Mouse (Mus musculus): Measurements from ENCODE around the gene Cyfip2. TPM values are rescaled to one million over a fixed set of nuclear protein-coding genes. Genes with fewer than 3 reads are reported as not detected.

Cyfip2 gene
- polyA plus RNA-seq, 1 experiment from 2014 or later: 67.1 TPM

- peaks cover 60% of the 10 kb centered on the region for H3K36me3 ChIP-seq (ENCODE audit: inconsistent target)
- H3K27ac ChIP-seq: no peak overlapping the region
- 13% methylated on average over 5 of the region's 6 CpGs for WGBS (ENCODE audit: missing documents)
- H3K79me2 ChIP-seq (ENCODE audit: inconsistent target): no peaks in the 10 kb centered on the region
- H3K4me3 ChIP-seq (ENCODE audit: inconsistent target): no peak overlapping the region
Measured at GRCm38 (mm10) chr11:46275302-46275701, 37.4 kb downstream of the Cyfip2 start.

- no peak overlapping the region for H3K4me3 ChIP-seq (ENCODE audit: inconsistent target)
- peaks cover 61% of the 10 kb centered on the region for H3K36me3 ChIP-seq (ENCODE audit: inconsistent target)
- no peaks in the 10 kb centered on the region for H3K79me2 ChIP-seq (ENCODE audit: inconsistent target)
- no peak overlapping the region for H3K27ac ChIP-seq
- WGBS (ENCODE audit: missing documents): 92% methylated on average over 3 of the region's 3 CpGs
Measured at GRCm38 (mm10) chr11:46273969-46274368, 38.7 kb downstream of the Cyfip2 start.

- Histone ChIP-seq H3K27ac (no peak overlapping the region), H3K36me3 (ENCODE audit: inconsistent target) (peaks cover 45% of the 10 kb centered on the region), H3K4me3 (ENCODE audit: inconsistent target) (no peak overlapping the region), H3K79me2 (ENCODE audit: inconsistent target) (no peaks in the 10 kb centered on the region)
- WGBS (ENCODE audit: missing documents): 92% methylated on average over 8 of the region's 8 CpGs
Measured at GRCm38 (mm10) chr11:46272058-46272681, 40.5 kb downstream of the Cyfip2 start.

GRCm38 (mm10) chr11:46269893-46270292, 42.8 kb downstream of the Cyfip2 start:
- Histone ChIP-seq H3K4me3 (ENCODE audit: inconsistent target) (no peak overlapping the region), H3K27ac (no peak overlapping the region), H3K36me3 (ENCODE audit: inconsistent target) (peaks cover 51% of the 10 kb centered on the region), H3K79me2 (ENCODE audit: inconsistent target) (no peaks in the 10 kb centered on the region)
- WGBS (ENCODE audit: missing documents): 81% methylated on average over 3 of the region's 3 CpGs

GRCm38 (mm10) chr11:46269391-46269790, 43.3 kb downstream of the Cyfip2 start:
- H3K4me3 ChIP-seq (ENCODE audit: inconsistent target): no peak overlapping the region
- H3K27ac ChIP-seq: no peak overlapping the region
- no peaks in the 10 kb centered on the region for H3K79me2 ChIP-seq (ENCODE audit: inconsistent target)
- H3K36me3 ChIP-seq (ENCODE audit: inconsistent target): peaks cover 48% of the 10 kb centered on the region
- WGBS (ENCODE audit: missing documents): 90% methylated on average over 9 of the region's 9 CpGs

GRCm38 (mm10) chr11:46268991-46269390, 43.7 kb downstream of the Cyfip2 start:
- no peaks in the 10 kb centered on the region for H3K79me2 ChIP-seq (ENCODE audit: inconsistent target)
- peaks cover 46% of the 10 kb centered on the region for H3K36me3 ChIP-seq (ENCODE audit: inconsistent target)
- WGBS (ENCODE audit: missing documents): 50% methylated on average over 7 of the region's 7 CpGs
- no peak overlapping the region for H3K4me3 ChIP-seq (ENCODE audit: inconsistent target)
- no peak overlapping the region for H3K27ac ChIP-seq

GRCm38 (mm10) chr11:46265031-46265786, 47.5 kb downstream of the Cyfip2 start:
- Histone ChIP-seq H3K27ac (peak overlapping the region; percentile 65), H3K4me3 (ENCODE audit: inconsistent target) (no peak overlapping the region), H3K36me3 (ENCODE audit: inconsistent target) (peaks cover 51% of the 10 kb centered on the region), H3K79me2 (ENCODE audit: inconsistent target) (no peaks in the 10 kb centered on the region)
- 36% methylated on average over 10 of the region's 11 CpGs for WGBS (ENCODE audit: missing documents)

- 97% methylated on average over 3 of the region's 3 CpGs for WGBS (ENCODE audit: missing documents)
- peaks cover 50% of the 10 kb centered on the region for H3K36me3 ChIP-seq (ENCODE audit: inconsistent target)
- no peak overlapping the region for H3K4me3 ChIP-seq (ENCODE audit: inconsistent target)
- H3K79me2 ChIP-seq (ENCODE audit: inconsistent target): no peaks in the 10 kb centered on the region
- H3K27ac ChIP-seq: peak overlapping the region; percentile 65
Measured at GRCm38 (mm10) chr11:46264584-46264983, 48.1 kb downstream of the Cyfip2 start.

- no peak overlapping the region for H3K4me3 ChIP-seq (ENCODE audit: inconsistent target)
- H3K36me3 ChIP-seq (ENCODE audit: inconsistent target): peaks cover 56% of the 10 kb centered on the region
- 93% methylated on average over 11 of the region's 11 CpGs for whole genome bisulfite sequencing (ENCODE audit: missing documents)
- no peak overlapping the region for H3K27ac ChIP-seq
- H3K79me2 ChIP-seq (ENCODE audit: inconsistent target): no peaks in the 10 kb centered on the region
Measured at GRCm38 (mm10) chr11:46263291-46263690, 49.4 kb downstream of the Cyfip2 start.

GRCm38 (mm10) chr11:46262854-46263253, 49.8 kb downstream of the Cyfip2 start:
- WGBS (ENCODE audit: missing documents): 86% methylated on average over 3 of the region's 3 CpGs
- H3K27ac ChIP-seq: no peak overlapping the region
- no peak overlapping the region for H3K4me3 ChIP-seq (ENCODE audit: inconsistent target)
- H3K36me3 ChIP-seq (ENCODE audit: inconsistent target): peaks cover 58% of the 10 kb centered on the region
- H3K79me2 ChIP-seq (ENCODE audit: inconsistent target): no peaks in the 10 kb centered on the region

- Histone ChIP-seq H3K79me2 (ENCODE audit: inconsistent target) (no peaks in the 10 kb centered on the region), H3K27ac (no peak overlapping the region), H3K4me3 (ENCODE audit: inconsistent target) (no peak overlapping the region), H3K36me3 (ENCODE audit: inconsistent target) (peaks cover 79% of the 10 kb centered on the region)
- 97% methylated on average over 8 of the region's 8 CpGs for WGBS (ENCODE audit: missing documents)
Measured at GRCm38 (mm10) chr11:46258749-46259148, 53.9 kb downstream of the Cyfip2 start.

- Histone ChIP-seq H3K4me3 (ENCODE audit: inconsistent target) (no peak overlapping the region), H3K27ac (no peak overlapping the region), H3K36me3 (ENCODE audit: inconsistent target) (peaks cover 79% of the 10 kb centered on the region), H3K79me2 (ENCODE audit: inconsistent target) (no peaks in the 10 kb centered on the region)
- 88% methylated on average over 4 of the region's 4 CpGs for WGBS (ENCODE audit: missing documents)
Measured at GRCm38 (mm10) chr11:46258207-46258606, 54.5 kb downstream of the Cyfip2 start.

GRCm38 (mm10) chr11:46255291-46255690, 57.4 kb downstream of the Cyfip2 start:
- Histone ChIP-seq H3K4me3 (ENCODE audit: inconsistent target) (no peak overlapping the region), H3K79me2 (ENCODE audit: inconsistent target) (no peaks in the 10 kb centered on the region), H3K27ac (no peak overlapping the region), H3K36me3 (ENCODE audit: inconsistent target) (peaks cover 79% of the 10 kb centered on the region)
- 100% methylated on average over 2 of the region's 2 CpGs for WGBS (ENCODE audit: missing documents)

GRCm38 (mm10) chr11:46251994-46252393, 60.7 kb downstream of the Cyfip2 start:
- Histone ChIP-seq H3K4me3 (ENCODE audit: inconsistent target) (no peak overlapping the region), H3K36me3 (ENCODE audit: inconsistent target) (peaks cover 87% of the 10 kb centered on the region), H3K27ac (no peak overlapping the region), H3K79me2 (ENCODE audit: inconsistent target) (no peaks in the 10 kb centered on the region)
- 49% methylated on average over 7 of the region's 7 CpGs for WGBS (ENCODE audit: missing documents)

GRCm38 (mm10) chr11:46248352-46248751, 64.3 kb downstream of the Cyfip2 start:
- Histone ChIP-seq H3K36me3 (ENCODE audit: inconsistent target) (peaks cover 80% of the 10 kb centered on the region), H3K4me3 (ENCODE audit: inconsistent target) (no peak overlapping the region), H3K27ac (no peak overlapping the region), H3K79me2 (ENCODE audit: inconsistent target) (no peaks in the 10 kb centered on the region)
- WGBS (ENCODE audit: missing documents): 94% methylated on average over 3 of the region's 3 CpGs

All from macrophage (primary cell).